Mouse (Mus musculus) brown adipose tissue, adult 24 weeks (tissue): ENCODE data around the gene Slc26a11. TPM values are rescaled to one million over a fixed set of nuclear protein-coding genes. Genes with fewer than 3 reads are reported as not detected.

Source experiments
- H3K27ac ChIP-seq: fragments of 200-500 bp; replicated peaks from 2 replicates; pipeline ENCODE4 v1.5.1; 2012; ENCODE audit warnings: low read depth, mild to moderate bottlenecking, low read length
- H3K4me1 ChIP-seq: fragments of 200-500 bp; 2 replicates; pipeline ENCODE4 v1.6.1; 2012; ENCODE audit warnings: low read length, mixed read lengths; ENCODE audit not compliant: control insufficient read depth, insufficient read depth, insufficient read length
- H3K4me3 ChIP-seq: fragments of 200-500 bp; 2 replicates; pipeline ENCODE4 v1.5.1; 2012; ENCODE audit warnings: low read depth, mild to moderate bottlenecking, low read length, moderate library complexity; ENCODE audit not compliant: insufficient read depth
- polyA plus RNA-seq: library from polyadenylated mRNA; stranded (reverse); fragments of >200 nt; gene quantifications from 2 replicates; pipeline ENCODE4 v1.2.4, GENCODE M21; 2012; ENCODE audit not compliant: missing spikeins, insufficient read depth, insufficient read length

The Slc26a11 gene
- polyA plus RNA-seq, 1 experiment = 3.1 TPM

GRCm38 (mm10) chr11:119344178-119344577 lies 11.2 kb upstream of the Slc26a11 start:
- H3K4me1 ChIP-seq = no peaks in the 10 kb centered on the region
- H3K27ac ChIP-seq = no peak overlapping the region
- H3K4me3 ChIP-seq = no peak overlapping the region

- no peak overlapping the region for H3K27ac ChIP-seq
- no peak overlapping the region for H3K4me3 ChIP-seq
- no peaks in the 10 kb centered on the region for H3K4me1 ChIP-seq
Measured at GRCm38 (mm10) chr11:119344865-119345264, 10.5 kb upstream of the Slc26a11 start.

- Histone ChIP-seq H3K4me1 (no peaks in the 10 kb centered on the region), H3K4me3 (no peak overlapping the region)
Measured at GRCm38 (mm10) chr11:119347125-119347524, 8.2 kb upstream of the Slc26a11 start.

GRCm38 (mm10) chr11:119352113-119352512 lies 3.2 kb upstream of the Slc26a11 start:
- H3K4me1 ChIP-seq = peaks cover 7% of the 10 kb centered on the region
- no peak overlapping the region for H3K27ac ChIP-seq
- H3K4me3 ChIP-seq = no peak overlapping the region

More at GRCm38 (mm10) chr11:119347125-119347524, 8.2 kb upstream of the Slc26a11 start:
- H3K27ac ChIP-seq = no peak overlapping the region

- Histone ChIP-seq H3K4me1 (peaks cover 7% of the 10 kb centered on the region), H3K4me3 (no peak overlapping the region), H3K27ac (no peak overlapping the region)
Measured at GRCm38 (mm10) chr11:119353946-119354345, 1.4 kb upstream of the Slc26a11 start.

GRCm38 (mm10) chr11:119354798-119355442 lies 437 bp upstream of the Slc26a11 start:
- Histone ChIP-seq H3K4me1 (peaks cover 7% of the 10 kb centered on the region), H3K27ac (0 out of 2 replicates have a peak overlapping the region, but pooled peaks have one; percentile 54), H3K4me3 (peak overlapping the region; percentile 98)

GRCm38 (mm10) chr11:119359089-119359488 lies 3.7 kb downstream of the Slc26a11 start:
- Histone ChIP-seq H3K4me1 (peaks cover 7% of the 10 kb centered on the region), H3K4me3 (no peak overlapping the region), H3K27ac (no peak overlapping the region)

GRCm38 (mm10) chr11:119362769-119363533 lies 7.6 kb downstream of the Slc26a11 start:
- Histone ChIP-seq H3K27ac (no peak overlapping the region), H3K4me1 (no peaks in the 10 kb centered on the region), H3K4me3 (no peak overlapping the region)

- H3K27ac ChIP-seq = no peak overlapping the region
- H3K4me1 ChIP-seq = no peaks in the 10 kb centered on the region
- H3K4me3 ChIP-seq = no peak overlapping the region
Measured at GRCm38 (mm10) chr11:119363534-119364145, 8.3 kb downstream of the Slc26a11 start.

GRCm38 (mm10) chr11:119375425-119375824 lies 20.1 kb downstream of the Slc26a11 start:
- peak overlapping the region; percentile 63 for H3K27ac ChIP-seq
- no peak overlapping the region for H3K4me3 ChIP-seq
- H3K4me1 ChIP-seq = peaks cover 7% of the 10 kb centered on the region; the same call in 1 of the 2 replicates

- Histone ChIP-seq H3K27ac (no peak overlapping the region), H3K4me1 (peaks cover 7% of the 10 kb centered on the region; the same call in 1 of the 2 replicates), H3K4me3 (no peak overlapping the region)
Measured at GRCm38 (mm10) chr11:119377326-119377725, 22.0 kb downstream of the Slc26a11 start.

- H3K27ac ChIP-seq = no peak overlapping the region
- H3K4me3 ChIP-seq = no peak overlapping the region
- peaks cover 7% of the 10 kb centered on the region; the same call in 1 of the 2 replicates for H3K4me1 ChIP-seq
Measured at GRCm38 (mm10) chr11:119378551-119378950, 23.2 kb downstream of the Slc26a11 start.

GRCm38 (mm10) chr11:119381631-119382337 lies 26.4 kb downstream of the Slc26a11 start:
- no peaks in the 10 kb centered on the region for H3K4me1 ChIP-seq
- H3K4me3 ChIP-seq = no peak overlapping the region
- H3K27ac ChIP-seq = no peak overlapping the region

GRCm38 (mm10) chr11:119382338-119382850 lies 27.0 kb downstream of the Slc26a11 start:
- H3K4me1 ChIP-seq = no peaks in the 10 kb centered on the region
- no peak overlapping the region for H3K27ac ChIP-seq
- no peak overlapping the region for H3K4me3 ChIP-seq

GRCm38 (mm10) chr11:119384904-119385303 lies 29.5 kb downstream of the Slc26a11 start:
- Histone ChIP-seq H3K27ac (no peak overlapping the region), H3K4me3 (no peak overlapping the region), H3K4me1 (0 out of 2 replicates have a peak, but pooled peaks cover 4% of the 10 kb centered on the region)
